Mouse (Mus musculus): ENCODE data around the gene Nt5m. TPM values are rescaled to one million over a fixed set of nuclear protein-coding genes. Genes with fewer than 3 reads are reported as not detected.

Nt5m gene
- total and polyA plus RNA-seq, 3 experiments, result 23.7 to 35.9 (median 25.4) TPM

DNA sequence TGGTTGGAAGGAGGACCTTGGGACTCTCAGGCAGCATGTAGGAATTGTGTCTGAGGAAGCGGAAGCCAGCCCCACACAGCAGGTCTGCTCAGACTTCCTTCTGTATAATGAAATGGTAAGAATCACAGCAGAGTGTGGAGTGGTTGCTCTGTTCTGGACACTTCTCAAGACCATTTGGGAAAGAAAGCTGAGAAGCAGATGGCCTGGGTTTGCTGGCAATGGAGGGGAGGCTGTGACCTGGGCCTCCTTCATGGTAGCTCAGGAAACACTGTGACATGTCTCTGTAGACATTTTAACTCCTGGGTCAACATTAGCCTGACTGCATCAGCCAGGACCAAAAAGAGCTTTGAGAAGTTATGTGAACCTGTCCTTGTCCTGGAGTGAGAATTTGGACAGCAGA lies 61.7 kb downstream of the Nt5m start:
- Histone ChIP-seq H3K27me3 (ENCODE audit: control insufficient read depth, insufficient read depth, low read length) (no peaks in the 10 kb centered on the region), H3K36me3 (ENCODE audit: control insufficient read depth, insufficient read depth, low read length) (no peaks in the 10 kb centered on the region), H3K9ac (ENCODE audit: low read depth, low read length) (no peak overlapping the region), H3K27ac (peak overlapping the region; percentile 77), H3K79me2 (replicated peaks; ENCODE audit: control insufficient read depth, insufficient read depth, low read length) (no peaks in the 10 kb centered on the region), H3K4me1 (ENCODE audit: control insufficient read depth, insufficient read depth, low read length) (peaks cover 31% of the 10 kb centered on the region), H3K4me3 (no peak overlapping the region)
- intact Hi-C loops (cut with DNase I), result loop anchor here (5.0 kb wide), 1 partner anchor 46 kb away; the partner anchor contains the start of gene Med9
- WGBS, result 61% methylated on average over 1 of the region's 1 CpGs
- no peak for TF ChIP-seq CTCF (IDR thresholded peaks at IDR 0.05)
- TF ChIP-seq POLR2A (IDR thresholded peaks at IDR 0.05; ENCODE audit: insufficient read depth, low read depth, low read length), result no peak
- no peak for TF ChIP-seq EP300 (IDR thresholded peaks at IDR 0.05; ENCODE audit: insufficient read depth, low read depth, low read length)
- DNase-seq, result no peak

DNA sequence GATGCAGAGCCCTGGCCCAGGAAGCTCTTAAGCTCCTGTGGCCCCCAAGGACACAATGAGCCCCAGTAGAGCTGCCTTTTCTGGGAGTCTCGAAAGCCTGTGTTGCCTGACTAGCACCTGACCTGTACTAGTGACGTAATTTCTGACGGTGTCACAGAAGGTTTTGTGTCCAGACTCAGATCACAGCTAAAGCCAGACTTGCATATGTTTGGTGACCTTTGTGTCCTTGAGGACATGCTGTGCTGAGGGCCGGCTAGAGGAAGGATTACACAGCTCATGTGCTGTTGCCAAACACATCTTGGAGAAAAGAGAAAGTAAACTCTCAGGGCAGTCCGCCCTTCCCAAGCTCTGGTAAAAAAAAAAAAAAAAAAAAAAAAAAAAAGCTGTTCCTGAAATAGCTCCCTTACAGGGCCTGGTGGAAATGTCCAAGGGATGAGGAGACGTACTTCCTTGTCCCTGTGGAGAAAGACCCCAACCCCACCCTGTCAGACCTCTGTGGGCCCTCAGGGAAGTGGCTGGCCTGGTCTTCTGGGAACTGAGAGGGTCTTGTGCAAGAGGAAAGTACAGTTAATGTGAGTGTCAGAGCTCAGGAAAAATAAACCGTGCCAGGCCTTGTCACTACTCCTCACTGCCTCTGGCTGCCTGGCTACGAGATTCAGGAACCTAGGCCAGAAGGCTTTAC lies 62.9 kb downstream of the Nt5m start:
- Histone ChIP-seq H3K27me3 (ENCODE audit: control insufficient read depth, insufficient read depth, low read length) (no peaks in the 10 kb centered on the region), H3K4me3 (no peak overlapping the region), H3K36me3 (ENCODE audit: control insufficient read depth, insufficient read depth, low read length) (no peaks in the 10 kb centered on the region), H3K4me1 (ENCODE audit: control insufficient read depth, insufficient read depth, low read length) (peaks cover 31% of the 10 kb centered on the region), H3K79me2 (replicated peaks; ENCODE audit: control insufficient read depth, insufficient read depth, low read length) (no peaks in the 10 kb centered on the region), H3K27ac (peak overlapping the region; percentile 85), H3K9ac (ENCODE audit: low read depth, low read length) (peak overlapping the region; percentile 26; the same call in 1 of the 2 replicates)
- intact Hi-C loops (cut with DNase I), result loop anchor here (2.0 to 5.0 kb wide), 3 partner anchors 15 to 45 kb away; partner anchors contain the start of gene Med9
- TF ChIP-seq POLR2A (IDR thresholded peaks at IDR 0.05; ENCODE audit: insufficient read depth, low read depth, low read length) (peak; percentile 28; the same call in 1 of the 2 replicates), EP300 (IDR thresholded peaks at IDR 0.05; ENCODE audit: insufficient read depth, low read depth, low read length) (peak; percentile 91; the same call in 1 of the 2 replicates), CTCF (IDR thresholded peaks at IDR 0.05) (no peak)
- DNase-seq, result peak; percentile 66 to 72
- 8% methylated on average over 8 of the region's 8 CpGs for WGBS

DNA sequence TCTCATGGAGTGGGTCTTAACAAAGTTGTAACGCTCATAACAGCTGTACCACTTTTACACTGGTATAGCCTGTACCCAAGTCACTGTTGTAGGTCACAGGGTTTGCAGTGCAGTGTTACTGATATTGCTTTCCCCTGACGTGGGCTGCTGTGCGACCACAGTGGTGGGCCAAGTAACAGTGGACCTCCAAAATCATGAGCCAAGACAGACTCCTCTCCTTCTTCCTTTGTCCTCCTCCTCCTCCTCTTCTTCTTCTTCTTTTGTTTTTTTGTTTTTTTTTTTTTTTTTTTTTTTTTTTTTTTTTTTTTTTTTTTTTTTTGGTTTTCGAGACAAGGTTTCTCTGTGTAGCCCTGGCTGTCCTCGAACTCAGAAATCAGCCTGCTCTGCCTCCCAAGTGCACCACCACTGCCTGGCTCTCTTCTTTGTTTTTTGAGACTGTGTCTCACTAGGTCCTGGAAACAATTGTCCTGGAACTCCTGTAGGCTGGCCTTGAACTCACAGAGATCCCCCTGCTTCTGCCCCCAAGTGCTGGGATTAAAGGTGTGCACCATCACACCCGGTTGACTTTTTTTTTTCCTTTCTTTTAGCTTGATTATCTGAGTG lies 67.4 kb downstream of the Nt5m start:
- TF ChIP-seq CTCF (IDR thresholded peaks at IDR 0.05) (no peak), EP300 (IDR thresholded peaks at IDR 0.05; ENCODE audit: insufficient read depth, low read depth, low read length) (no peak)
- H3K36me3 ChIP-seq (ENCODE audit: control insufficient read depth, insufficient read depth, low read length), result no peaks in the 10 kb centered on the region
- WGBS, result 91% methylated on average over 6 of the region's 6 CpGs

GRCm38 (mm10) chr11:59908446-59908845 lies 69.2 kb downstream of the Nt5m start:
- no peaks in the 10 kb centered on the region for H3K79me2 ChIP-seq (replicated peaks; ENCODE audit: control insufficient read depth, insufficient read depth, low read length)
- TF ChIP-seq CTCF (IDR thresholded peaks at IDR 0.05) (no peak), EP300 (IDR thresholded peaks at IDR 0.05; ENCODE audit: insufficient read depth, low read depth, low read length) (no peak), POLR2A (IDR thresholded peaks at IDR 0.05; ENCODE audit: insufficient read depth, low read depth, low read length) (no peak)
- intact Hi-C loops (cut with DNase I), result no loop called here
- no peak overlapping the region for H3K4me3 ChIP-seq
- H3K4me1 ChIP-seq (ENCODE audit: control insufficient read depth, insufficient read depth, low read length), result peaks cover 3% of the 10 kb centered on the region
- no peak overlapping the region for H3K9ac ChIP-seq (ENCODE audit: low read depth, low read length)
- 40% methylated on average over 3 of the region's 3 CpGs for WGBS
- no peak overlapping the region; the same call in 1 of the 2 replicates for H3K27ac ChIP-seq
- no peaks in the 10 kb centered on the region for H3K36me3 ChIP-seq (ENCODE audit: control insufficient read depth, insufficient read depth, low read length)
- no peaks in the 10 kb centered on the region for H3K27me3 ChIP-seq (ENCODE audit: control insufficient read depth, insufficient read depth, low read length)
- no peak for DNase-seq

More for the DNA sequence above, 67.4 kb downstream of the Nt5m start:
- Histone ChIP-seq H3K79me2 (replicated peaks; ENCODE audit: control insufficient read depth, insufficient read depth, low read length) (no peaks in the 10 kb centered on the region), H3K4me1 (ENCODE audit: control insufficient read depth, insufficient read depth, low read length) (peaks cover 14% of the 10 kb centered on the region), H3K27me3 (ENCODE audit: control insufficient read depth, insufficient read depth, low read length) (no peaks in the 10 kb centered on the region), H3K4me3 (no peak overlapping the region), H3K9ac (ENCODE audit: low read depth, low read length) (no peak overlapping the region), H3K27ac (no peak overlapping the region)
- no peak for DNase-seq
- intact Hi-C loops (cut with DNase I), result no loop called here

- Histone ChIP-seq H3K4me3 (no peak overlapping the region), H3K9ac (ENCODE audit: low read depth, low read length) (no peak overlapping the region), H3K27ac (no peak overlapping the region), H3K79me2 (replicated peaks; ENCODE audit: control insufficient read depth, insufficient read depth, low read length) (no peaks in the 10 kb centered on the region), H3K36me3 (ENCODE audit: control insufficient read depth, insufficient read depth, low read length) (no peaks in the 10 kb centered on the region), H3K4me1 (ENCODE audit: control insufficient read depth, insufficient read depth, low read length) (peaks cover 3% of the 10 kb centered on the region), H3K27me3 (ENCODE audit: control insufficient read depth, insufficient read depth, low read length) (no peaks in the 10 kb centered on the region)
- intact Hi-C loops (cut with DNase I), result no loop called here
- DNase-seq, result no peak
- no peak for TF ChIP-seq EP300 (IDR thresholded peaks at IDR 0.05; ENCODE audit: insufficient read depth, low read depth, low read length)
- TF ChIP-seq CTCF (IDR thresholded peaks at IDR 0.05), result no peak
- no peak for TF ChIP-seq POLR2A (IDR thresholded peaks at IDR 0.05; ENCODE audit: insufficient read depth, low read depth, low read length)
Measured at GRCm38 (mm10) chr11:59910586-59910985, 71.3 kb downstream of the Nt5m start.

DNA sequence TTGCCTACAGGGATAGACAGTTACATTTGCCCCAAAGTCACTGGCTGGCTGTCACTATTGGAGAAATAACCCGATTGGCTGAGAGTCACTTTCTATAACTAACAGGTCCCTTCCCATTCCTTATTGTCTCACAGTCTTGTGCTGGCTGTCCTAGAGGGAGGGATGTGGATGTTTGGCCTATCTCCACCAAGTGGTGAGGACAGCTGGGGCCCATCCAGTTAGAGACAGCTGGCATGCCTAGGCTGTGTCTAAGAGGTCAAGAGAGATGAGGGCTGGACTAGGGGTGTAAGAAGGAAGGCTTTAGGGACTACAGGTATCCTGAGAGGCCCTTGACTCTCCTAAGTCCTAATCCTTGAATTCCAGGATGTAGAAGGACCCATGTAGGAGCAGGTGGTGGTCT lies 72.3 kb downstream of the Nt5m start:
- Histone ChIP-seq H3K4me3 (no peak overlapping the region), H3K9ac (ENCODE audit: low read depth, low read length) (no peak overlapping the region), H3K36me3 (ENCODE audit: control insufficient read depth, insufficient read depth, low read length) (no peaks in the 10 kb centered on the region), H3K4me1 (ENCODE audit: control insufficient read depth, insufficient read depth, low read length) (peaks cover 3% of the 10 kb centered on the region), H3K27me3 (ENCODE audit: control insufficient read depth, insufficient read depth, low read length) (no peaks in the 10 kb centered on the region), H3K27ac (no peak overlapping the region), H3K79me2 (replicated peaks; ENCODE audit: control insufficient read depth, insufficient read depth, low read length) (no peaks in the 10 kb centered on the region)
- no peak for TF ChIP-seq EP300 (IDR thresholded peaks at IDR 0.05; ENCODE audit: insufficient read depth, low read depth, low read length)
- no peak for TF ChIP-seq POLR2A (IDR thresholded peaks at IDR 0.05; ENCODE audit: insufficient read depth, low read depth, low read length)
- TF ChIP-seq CTCF (IDR thresholded peaks at IDR 0.05), result no peak
- DNase-seq, result no peak
- intact Hi-C loops (cut with DNase I), result no loop called here
- WGBS, result 86% methylated on average over 1 of the region's 1 CpGs
